Mouse (Mus musculus): Measurements from ENCODE around the gene Npm1.

The Npm1 gene

DNA sequence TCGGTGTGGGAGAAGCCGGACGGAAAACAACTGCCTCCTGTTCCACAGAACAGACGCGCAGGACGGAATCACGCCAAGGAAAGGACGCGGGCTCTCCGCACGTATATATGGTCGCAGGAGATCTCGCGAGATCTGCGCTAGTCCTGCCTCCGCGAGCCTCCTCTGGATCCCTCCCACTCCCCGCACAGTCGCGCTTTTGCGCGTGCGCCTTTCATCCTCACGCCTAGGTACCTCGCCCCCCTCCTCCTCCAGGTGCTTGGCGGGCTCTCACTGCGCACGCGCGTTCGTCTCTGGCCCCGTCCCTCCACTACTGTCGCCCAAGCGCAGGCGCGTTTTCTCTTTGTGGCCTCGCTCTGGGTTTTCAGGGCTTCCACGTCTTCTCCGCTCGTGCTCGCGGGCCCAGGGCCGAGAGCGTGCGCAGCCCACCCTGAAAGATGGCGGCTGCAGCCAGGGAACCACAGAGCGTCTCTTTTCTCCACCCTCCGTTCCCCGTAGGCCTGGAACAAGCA lies at the start of gene Npm1:
TSS of gene Npm1 (minus strand) at position 209 of the 509 bp plus-strand sequence.
- DNase-seq (ENCODE audit: inconsistent age in 2 of 2, low spot score in 1 of 2) = peak; percentile 100

DNA sequence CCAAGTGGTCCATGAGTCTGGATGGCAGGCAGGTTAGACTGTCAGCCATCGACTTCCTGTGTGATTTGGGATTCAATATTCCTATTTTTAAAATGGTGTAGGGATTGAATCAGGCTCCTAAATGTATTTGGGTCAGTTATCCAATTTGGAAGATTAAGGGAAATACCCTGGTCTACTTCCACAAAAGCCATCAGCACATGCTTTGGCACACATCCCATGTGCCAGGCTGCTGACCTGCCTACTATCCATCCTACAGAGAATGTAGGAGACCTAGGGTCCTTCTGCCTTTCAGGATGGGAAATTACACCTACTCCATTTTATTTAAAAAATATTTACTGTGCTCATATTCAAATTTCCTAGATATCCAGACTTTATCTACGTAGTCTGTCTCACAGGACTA lies 44.4 kb upstream of the Npm1 start:
- DNase-seq (ENCODE audit: inconsistent age in 2 of 2, low spot score in 1 of 2) = no peak

DNA sequence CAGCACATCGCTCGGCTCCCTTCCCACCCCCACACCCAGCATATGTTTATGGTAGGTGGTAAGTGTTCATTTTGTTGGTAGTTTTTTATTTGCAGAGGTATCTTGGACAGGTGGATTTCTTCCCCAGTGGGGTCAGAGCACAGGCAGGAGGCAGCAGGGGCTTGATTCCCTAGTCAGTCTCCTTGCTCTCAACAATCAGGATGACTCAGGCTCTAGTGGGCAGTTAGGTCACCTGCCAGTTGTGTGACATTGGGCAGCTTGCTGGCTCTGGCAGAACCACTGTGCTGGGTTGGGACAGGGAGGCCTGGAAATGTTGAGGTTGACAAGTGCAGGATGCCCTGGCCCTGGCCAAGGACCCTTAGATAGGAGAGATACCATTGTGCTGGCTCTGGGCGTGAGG lies 42.0 kb upstream of the Npm1 start:
- no peak for DNase-seq (ENCODE audit: inconsistent age in 2 of 2, low spot score in 1 of 2)

DNA sequence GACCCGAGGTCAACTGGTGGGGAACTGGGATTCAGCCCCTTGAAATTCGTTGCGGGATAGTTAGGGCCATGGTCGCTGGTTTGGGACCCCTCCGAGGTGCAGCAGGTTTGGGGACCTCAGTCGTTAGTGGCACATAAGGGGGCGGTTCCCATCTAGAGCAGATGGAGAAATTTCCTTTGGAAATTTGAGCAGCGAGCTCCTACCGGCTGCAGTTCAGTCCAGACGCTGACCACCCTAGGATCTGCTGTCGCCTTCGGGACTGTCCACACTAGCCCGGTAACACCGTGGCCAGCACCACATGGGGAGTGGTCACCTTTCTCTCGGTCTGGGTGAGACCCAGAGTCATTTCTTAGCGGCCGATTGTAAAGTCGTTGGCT lies 41.3 kb upstream of the Npm1 start:
- DNase-seq (ENCODE audit: inconsistent age in 2 of 2, low spot score in 1 of 2) = peak in 1 of 2 experiments; percentile 30

DNA sequence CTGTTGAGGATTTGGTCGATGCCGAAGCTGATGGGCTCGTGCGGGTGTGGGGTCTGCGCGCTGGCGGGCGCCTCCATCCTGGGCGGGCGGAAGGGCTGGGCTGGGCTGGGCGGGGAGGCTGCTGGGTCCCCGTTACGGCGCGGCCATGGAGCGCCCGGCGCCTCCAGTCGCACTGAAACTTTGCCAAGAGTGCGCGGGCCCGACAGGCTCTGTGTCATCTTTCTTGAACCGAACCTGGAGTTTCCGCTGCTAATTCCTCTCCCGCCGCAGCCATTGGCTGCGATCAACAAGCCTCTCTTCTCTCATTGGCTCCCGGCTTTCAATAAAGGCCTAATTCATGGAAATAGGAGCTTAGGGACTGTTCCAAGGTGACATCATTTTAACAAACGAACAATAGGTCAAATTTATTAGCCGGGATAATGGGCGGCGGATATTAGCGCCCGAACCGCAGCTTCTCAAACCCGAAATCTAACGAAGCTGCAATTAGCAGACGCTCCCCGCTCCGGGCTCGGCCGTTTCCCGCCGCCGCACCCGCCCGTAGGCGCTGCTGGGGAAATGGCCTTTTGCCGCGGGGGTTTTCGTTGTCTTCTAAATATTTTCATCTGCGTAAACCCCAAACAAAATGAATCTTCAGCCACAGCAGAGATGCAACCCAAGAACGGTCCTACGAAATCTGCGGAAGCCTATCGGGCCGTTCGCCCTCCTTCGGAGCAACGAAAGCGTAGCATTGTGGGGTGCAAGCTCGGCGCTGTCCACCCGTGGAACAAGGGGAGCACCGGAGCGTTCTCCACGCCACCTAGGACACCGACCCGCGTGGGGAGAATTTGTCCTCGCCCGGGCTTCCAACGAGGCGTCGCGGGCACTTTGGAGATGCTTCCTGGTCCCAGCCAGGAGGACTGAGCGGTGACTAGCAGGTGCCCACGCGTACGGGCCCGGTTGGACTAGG lies 40.6 kb upstream of the Npm1 start, which contains the start of gene Tlx3:
TSS of gene Tlx3 (minus strand) at position 207 of the 946 bp plus-strand sequence.
- peak; percentile 20 to 76 for DNase-seq (ENCODE audit: inconsistent age in 2 of 2, low spot score in 1 of 2)

DNA sequence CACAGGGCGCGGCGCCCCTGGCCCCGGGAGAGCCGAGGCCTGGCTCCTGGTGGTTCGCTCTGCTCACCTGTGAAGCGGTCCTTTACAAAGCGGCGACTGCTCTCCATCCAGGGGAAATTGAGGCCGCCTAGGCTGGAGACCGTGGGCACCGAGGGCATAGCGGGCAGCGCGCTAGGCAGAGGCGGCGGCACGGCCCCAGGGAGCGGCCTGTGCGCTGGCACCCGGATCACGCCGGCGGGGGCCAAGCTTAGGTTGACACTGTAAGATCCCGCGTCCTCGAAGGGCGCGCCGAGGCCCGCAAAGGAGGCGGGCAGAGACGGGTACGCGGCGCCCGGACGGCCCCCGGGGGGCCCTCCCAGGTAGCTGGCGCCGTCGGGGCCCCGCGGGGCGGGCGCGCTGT lies 40.0 kb upstream of the Npm1 start:
- no peak for DNase-seq (ENCODE audit: inconsistent age in 2 of 2, low spot score in 1 of 2)

DNA sequence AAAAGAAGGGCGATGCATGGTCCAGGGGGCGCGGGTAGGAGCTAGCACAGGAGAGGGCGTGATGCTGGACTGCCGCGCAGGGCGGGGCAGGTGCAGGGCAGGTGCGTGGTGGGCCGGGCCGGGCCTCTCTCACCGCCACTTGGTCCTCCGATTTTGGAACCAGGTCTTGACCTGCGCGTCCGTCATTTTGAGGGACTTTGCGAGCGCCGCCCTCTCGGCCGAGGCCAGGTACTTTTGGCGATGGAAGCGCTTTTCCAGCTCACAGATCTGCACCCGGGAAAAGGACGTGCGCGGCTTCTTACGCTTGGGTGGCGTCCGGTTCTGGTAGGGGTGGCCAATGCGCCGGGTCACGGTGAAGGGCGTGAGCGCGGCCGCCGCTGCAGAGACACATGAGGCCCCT lies 39.3 kb upstream of the Npm1 start:
- DNase-seq (ENCODE audit: inconsistent age in 2 of 2, low spot score in 1 of 2) = peak; percentile 14 to 37

DNA sequence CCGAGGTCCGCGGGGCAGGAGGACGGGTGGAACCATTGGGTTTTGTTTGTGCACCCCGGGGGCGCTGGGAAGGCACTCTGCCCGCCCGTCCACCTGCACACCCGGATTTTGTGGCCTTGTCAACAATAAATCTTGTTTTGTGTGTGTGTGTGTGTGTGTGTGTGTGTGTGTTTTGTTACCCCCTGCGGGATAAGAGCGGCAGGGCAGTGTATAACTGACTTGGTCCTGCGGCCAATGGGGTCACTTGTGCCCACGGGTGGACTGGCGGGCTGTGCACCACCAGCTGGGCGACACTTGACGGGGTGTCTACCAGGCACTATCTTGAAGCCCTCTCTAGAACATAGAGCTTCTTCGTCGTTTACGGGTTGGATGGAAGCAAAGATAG lies 38.6 kb upstream of the Npm1 start:
- peak in 1 of 2 experiments; percentile 31 for DNase-seq (ENCODE audit: inconsistent age in 2 of 2, low spot score in 1 of 2)

DNA sequence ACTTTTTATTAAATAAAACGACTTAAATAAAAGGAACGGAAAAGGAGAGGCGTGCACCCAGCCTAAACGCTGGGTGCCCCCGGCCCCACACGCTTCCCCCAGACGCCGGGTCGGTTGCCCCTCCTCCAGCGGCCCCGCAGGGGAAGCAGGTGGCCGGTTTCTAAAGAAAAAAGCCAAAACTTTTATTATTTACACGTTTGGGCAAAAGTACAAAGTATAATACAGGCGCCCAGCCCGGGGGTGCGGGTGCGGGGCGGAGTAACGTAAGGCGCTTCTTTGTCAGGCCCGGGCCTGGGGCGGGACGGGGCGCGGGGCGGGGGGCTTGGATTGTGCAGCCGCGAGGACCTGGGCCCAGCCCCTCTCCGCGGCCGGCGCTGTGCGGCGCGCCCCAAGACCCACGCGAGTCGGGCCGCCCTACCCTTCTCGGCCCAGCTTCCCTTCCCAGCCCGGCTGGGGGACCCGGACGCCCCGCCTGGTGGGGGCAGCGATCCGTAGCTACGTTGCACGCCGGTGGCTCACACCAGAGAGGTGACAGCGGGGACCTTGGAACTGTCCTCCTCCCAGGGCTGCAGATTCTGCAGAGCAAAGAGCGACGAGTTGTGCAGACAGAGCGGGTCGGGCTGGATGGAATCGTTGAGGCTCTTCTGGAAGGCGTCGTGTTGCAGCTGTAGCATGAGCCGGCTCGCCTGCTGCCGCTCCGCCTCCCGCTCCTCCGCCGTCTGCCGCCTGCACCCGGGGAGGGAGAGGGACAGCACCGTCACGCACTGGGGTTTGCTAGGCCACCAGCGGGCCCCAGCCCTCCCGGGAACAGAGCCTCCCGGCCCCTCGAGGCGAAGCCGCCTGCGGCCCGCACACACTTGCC lies 38.0 kb upstream of the Npm1 start:
- DNase-seq (ENCODE audit: inconsistent age in 2 of 2, low spot score in 1 of 2) = peak; percentile 26 to 67

DNA sequence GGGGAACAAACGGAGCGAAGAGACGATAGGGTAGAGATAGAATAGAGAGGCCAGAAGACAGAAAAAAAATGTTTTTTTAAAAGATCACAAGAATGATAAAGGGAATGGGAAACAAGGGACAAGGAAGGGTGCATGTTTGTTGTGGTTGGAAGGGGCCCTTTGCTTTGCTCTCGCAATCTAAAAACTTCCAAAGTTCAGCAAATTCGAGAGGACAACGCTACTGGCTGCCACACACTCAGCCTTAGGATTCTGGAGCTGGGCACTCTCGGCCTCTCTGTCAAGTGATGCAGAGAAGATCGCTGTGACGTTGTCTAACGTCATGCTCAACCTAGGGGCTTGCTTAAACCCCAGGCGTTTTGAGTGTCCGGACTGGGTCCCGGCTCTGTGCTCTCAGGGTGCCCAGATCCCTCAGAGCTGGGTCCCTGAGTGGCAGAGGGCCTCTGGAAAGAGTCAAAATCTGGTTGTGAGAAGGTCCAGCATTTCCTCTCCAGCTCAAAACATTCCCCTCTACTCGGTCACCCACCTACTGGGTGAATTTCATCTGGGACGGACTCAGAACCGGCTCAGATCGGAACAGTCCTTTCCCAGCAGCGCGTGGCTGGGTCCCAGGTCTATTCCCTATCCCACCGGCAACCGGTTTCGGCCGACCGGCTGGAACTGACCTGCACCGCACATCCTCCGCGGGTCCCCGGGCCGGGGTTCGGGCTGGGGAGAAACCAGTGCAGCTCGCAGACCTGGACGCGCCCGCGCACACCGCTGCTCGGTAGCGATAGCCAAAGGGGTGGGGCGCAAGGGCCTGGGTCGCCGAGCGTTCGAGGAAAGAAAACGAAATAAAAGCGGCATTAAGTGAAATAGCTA lies 37.1 kb upstream of the Npm1 start:
- peak in 1 of 2 experiments; percentile 59 for DNase-seq (ENCODE audit: inconsistent age in 2 of 2, low spot score in 1 of 2)

DNA sequence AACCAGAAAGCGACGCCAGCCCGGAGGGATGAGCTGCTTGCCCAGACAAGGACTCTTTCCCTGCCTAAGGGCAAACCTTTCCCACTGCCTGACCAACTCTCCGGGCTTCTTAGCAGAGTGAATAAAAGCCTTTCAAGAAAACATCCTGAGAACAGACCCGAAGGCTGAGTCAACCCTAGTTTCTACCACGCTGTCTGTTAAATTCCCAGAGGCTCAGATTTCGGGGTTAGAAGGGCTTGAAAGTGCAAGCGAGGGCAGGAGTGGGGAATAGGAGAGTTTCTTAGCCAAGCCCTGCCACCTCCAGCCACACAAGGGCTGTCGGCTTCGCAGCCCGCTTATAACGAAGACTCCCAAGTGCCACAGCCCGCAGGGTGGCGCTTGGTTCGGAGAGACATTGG lies 36.1 kb upstream of the Npm1 start:
- no peak for DNase-seq (ENCODE audit: inconsistent age in 2 of 2, low spot score in 1 of 2)

DNA sequence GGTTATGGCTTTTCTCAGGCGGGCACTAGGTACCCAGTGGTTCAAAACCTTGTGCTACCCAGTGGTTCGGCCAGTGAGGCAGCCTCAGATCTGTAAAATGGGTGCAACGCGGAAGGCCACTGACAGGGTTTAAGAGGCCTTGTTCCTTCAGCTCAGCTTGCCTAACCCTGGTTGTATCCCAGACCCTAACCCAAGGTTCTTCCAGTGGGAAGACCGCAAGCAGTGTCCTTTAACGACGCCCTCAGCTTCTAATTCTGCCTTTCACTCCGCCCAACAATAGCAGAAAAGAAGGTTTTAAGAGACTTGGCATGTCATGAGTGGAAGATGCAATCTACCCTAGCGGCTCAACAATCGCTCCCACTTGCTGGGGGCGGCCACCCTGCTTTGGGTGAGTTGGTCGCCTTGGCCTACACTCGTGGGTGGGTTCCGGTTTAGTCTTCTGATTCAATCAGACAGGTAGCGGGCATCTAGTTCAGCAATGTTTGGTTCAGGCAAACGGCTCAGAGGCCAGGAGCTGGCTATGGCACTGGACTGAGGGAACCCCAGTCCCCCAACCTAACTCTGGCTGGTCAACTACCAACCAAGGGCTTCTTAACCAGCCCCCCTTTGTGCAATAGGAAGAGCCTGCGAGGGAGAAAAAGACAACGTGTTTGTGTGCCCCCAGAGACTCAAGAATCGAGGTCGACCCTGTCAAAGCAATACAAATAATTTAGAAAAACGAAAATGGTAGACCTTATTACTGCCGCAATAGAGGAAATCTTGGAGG lies 35.5 kb upstream of the Npm1 start:
- no peak for DNase-seq (ENCODE audit: inconsistent age in 2 of 2, low spot score in 1 of 2)

DNA sequence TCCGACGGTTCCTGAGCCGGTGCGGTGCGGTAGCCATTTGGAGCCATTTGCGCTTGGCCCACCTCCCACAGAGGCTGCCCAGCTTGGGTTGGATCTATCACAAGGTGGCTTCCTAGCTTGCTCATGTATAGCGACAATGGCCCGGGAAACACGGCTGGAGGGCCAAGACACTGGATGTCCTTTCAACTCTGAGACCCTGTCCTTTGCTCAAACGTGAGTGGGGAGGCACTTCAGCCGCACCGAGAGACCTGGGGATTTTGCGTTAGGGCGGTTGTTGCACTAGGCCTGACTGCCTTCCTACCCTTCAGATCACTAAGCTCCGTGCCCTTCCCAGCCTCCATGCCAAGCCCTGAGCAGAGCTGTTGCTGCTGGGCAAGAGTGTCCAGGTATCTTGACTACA lies 34.7 kb upstream of the Npm1 start:
- no peak for DNase-seq (ENCODE audit: inconsistent age in 2 of 2, low spot score in 1 of 2)

DNA sequence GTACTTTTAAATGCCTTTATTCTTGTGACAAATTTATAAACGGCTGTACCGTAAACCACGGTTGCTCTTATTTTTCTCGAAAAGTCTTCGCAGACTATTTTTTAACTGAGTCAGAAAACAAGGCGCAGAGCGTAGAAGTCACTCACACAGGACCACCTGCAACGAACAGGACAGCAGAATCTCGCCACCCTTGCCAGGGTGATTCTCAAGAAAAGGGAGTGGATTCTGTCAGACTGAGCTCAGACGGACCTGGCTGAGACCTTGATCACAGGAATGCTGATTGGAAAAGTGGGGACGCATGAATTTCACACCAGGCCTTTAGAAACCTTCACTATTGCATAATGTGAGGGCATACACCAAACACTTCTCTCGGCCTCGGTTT lies 34.1 kb upstream of the Npm1 start:
- no peak for DNase-seq (ENCODE audit: inconsistent age in 2 of 2, low spot score in 1 of 2)

DNA sequence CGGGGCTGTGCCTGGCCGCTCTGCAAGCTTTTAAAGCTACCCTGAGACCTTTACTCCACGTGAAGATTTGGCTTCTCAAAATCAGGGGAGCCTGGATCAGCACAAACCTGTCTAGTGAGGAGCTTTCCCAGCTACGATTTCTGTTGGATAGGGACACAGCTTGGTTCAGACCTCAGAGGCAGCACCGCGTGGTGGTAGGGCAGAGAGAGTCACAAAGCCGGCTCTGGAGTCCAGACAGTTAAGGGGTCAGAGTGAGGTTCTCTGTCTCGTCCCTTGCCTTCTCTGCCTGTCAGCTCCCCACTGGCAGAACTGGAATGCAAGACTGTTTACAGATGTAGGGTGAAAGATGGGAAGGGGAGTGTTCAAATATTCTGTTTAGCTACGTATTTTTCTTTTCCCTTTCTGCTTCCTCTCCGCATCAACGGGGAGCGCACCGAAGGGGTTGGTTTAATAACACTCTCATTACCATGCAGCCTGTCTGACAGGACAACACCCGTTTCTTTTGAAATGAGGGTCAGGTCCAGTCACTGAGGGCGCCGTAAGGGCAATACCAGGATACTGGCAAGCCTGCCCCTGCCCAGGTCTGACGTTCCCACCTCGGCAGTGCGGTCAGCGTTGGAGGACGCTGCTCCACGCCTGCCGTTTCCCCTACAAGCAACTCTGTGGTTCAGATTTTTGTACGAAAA lies 33.6 kb upstream of the Npm1 start:
- peak in 1 of 2 experiments; percentile 19 for DNase-seq (ENCODE audit: inconsistent age in 2 of 2, low spot score in 1 of 2)

DNA sequence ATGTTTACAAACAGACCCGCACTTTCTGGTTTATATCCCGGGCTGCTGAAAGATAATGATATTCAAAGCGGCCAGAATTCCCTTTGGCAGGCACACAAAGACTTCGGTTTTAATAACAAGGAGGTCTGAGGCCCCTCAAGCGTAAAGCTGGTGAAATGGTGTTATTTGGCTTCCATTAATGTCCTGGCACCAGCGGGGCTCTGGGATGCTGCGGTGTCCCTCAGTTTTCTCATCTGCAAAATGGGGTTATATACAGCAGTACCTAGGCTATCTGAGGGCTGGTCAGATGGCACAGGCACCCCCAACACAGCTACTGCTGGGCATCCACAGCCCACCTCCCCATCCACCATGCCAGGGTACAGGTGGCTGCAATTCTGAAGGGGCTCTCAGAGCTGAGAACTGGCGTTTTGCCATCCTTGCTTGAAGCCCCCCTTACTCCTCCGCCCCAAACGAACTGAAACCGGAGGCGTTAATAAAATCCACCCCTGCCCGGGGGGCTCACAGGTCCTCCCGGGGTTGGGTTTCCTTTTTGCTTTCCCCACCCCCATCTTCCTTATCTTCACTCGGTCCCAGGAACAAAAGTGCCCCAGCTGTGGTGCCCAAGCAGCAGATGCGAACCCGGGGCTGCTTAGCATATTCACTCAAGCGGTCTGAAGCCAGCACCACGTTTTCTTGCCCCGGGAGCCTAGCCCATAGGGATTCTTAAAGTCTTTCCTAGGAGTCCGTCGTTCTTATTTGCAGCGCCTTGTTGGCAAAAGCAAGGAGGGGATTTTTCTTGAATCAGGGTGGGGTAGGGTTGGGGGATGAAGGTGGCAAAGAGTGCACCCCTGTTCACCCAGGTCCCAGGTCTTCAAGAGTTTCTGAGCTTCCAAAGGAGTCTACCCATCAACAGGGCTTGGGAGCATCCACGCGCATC lies 32.8 kb upstream of the Npm1 start:
- DNase-seq (ENCODE audit: inconsistent age in 2 of 2, low spot score in 1 of 2) = no peak

DNA sequence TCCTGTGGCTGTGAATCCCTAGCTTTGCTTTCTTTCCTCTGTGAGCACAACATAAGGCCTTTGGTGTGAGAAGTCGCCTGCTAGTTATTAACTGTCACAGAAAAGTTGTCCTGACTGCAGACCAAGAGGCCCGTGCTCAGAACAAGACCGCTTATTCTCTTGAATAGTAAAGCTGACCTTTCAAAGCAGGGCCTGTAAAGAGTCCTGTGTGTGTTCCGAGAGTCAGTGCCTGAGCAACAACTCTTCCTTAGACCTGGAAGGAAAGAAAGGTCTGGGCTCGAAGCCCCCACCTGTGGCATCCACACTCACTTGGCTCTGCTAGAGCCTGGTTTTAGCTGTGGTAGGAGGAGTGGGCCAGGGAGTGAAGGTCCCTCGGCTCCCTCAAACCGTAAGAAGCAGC lies 32.1 kb upstream of the Npm1 start:
- no peak for DNase-seq (ENCODE audit: inconsistent age in 2 of 2, low spot score in 1 of 2)

DNA sequence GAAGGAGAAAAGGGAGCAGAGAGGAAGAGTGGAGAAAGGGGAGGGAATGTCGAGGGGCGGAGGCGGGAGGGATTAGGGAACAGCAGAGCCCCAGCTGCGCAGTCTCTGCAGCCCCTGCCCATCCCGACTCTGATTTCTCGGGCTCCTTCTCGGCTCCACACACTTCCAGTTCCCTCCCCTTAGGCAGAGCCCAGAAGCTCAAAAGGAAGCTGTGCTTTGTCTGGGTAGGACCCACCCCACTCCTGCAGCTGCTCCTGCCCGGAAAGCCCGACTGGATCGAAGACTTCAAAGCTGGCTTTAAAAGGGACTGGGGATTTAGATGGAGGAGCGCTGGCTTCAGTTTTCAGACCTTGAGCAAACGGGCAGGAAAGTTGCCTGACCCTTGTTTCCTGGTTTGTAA lies 30.7 kb upstream of the Npm1 start:
- no peak for DNase-seq (ENCODE audit: inconsistent age in 2 of 2, low spot score in 1 of 2)
